8 mouse cellular contexts compared by ENCODE assay signal in genomic region chr15:102721016-102721898, GRCm38 (mm10). TPM values are rescaled to one million over a fixed set of nuclear protein-coding genes. Genes with fewer than 3 reads are reported as not detected.
DNase-seq lines count a peak whose midpoint lies in the region; ATAC-seq and TF ChIP-seq lines count a peak whose summit lies in the region.

No protein-coding gene starts in this region.

- dilution Hi-C loops in CH12.LX (cut with MboI; ENCODE audit: extremely low pct_ligation_motif_present, extremely low pct_unique_long_range_greater_than_20kb, low sequenced_read_pairs) = no loop called here

- H3K4me2 ChIP-seq in heart, embryonic 12.5 days = peak overlapping the region; percentile 86
- peak overlapping the region; percentile 93 for H3K4me2 ChIP-seq in CH12.LX (ENCODE audit: insufficient read depth, low read depth, poor library complexity, severe bottlenecking)
- peak overlapping the region; percentile 72 for H3K4me2 ChIP-seq in forebrain, embryonic 14.5 days (ENCODE audit: low read length)
- H3K4me2 ChIP-seq in liver, embryonic 15.5 days = peak overlapping the region; percentile 73

- WGBS in heart, embryonic 12.5 days = 19% methylated on average over 14 of the region's 14 CpGs
- WGBS in forebrain, embryonic 14.5 days = 21% methylated on average over 14 of the region's 14 CpGs
- WGBS in liver, embryonic 15.5 days (ENCODE audit: insufficient replicate concordance) = 11% methylated on average over 14 of the region's 14 CpGs

- no peak for TF ChIP-seq POLR2A in CH12.LX (IDR thresholded peaks at IDR 0.05; ENCODE audit: low read depth, low read length)

- in situ Hi-C loops in CH12.LX (cut with MboI; ENCODE audit: low pct_ligation_motif_present, low pct_unique_long_range_greater_than_20kb, low sequenced_read_pairs) = no loop called here

- no peak; the same call in 1 of the 2 replicates for ATAC-seq in heart, embryonic 12.5 days (ENCODE audit: insufficient number of reproducible peaks, low FRiP score)
- no peak for ATAC-seq in forebrain, embryonic 14.5 days
- peak; percentile 9 for ATAC-seq in liver, embryonic 15.5 days (ENCODE audit: insufficient read depth)

- H3K27ac ChIP-seq in heart, embryonic 12.5 days (ENCODE audit: poor library complexity, severe bottlenecking) = no peak overlapping the region
- no peak overlapping the region for H3K27ac ChIP-seq in CH12.LX (ENCODE audit: insufficient read depth, low read depth)
- no peak overlapping the region for H3K27ac ChIP-seq in forebrain, embryonic 14.5 days (ENCODE audit: low read depth, low read length)
- H3K27ac ChIP-seq in liver, embryonic 15.5 days (replicated peaks) = peak overlapping the region; percentile 25

- H3K27me3 ChIP-seq in heart, embryonic 12.5 days (replicated peaks) = no peaks in the 10 kb centered on the region; the same call in 1 of the 2 replicates
- H3K27me3 ChIP-seq in CH12.LX (replicated peaks) = peaks cover 10% of the 10 kb centered on the region
- no peaks in the 10 kb centered on the region for H3K27me3 ChIP-seq in forebrain, embryonic 14.5 days (replicated peaks; ENCODE audit: control insufficient read depth, insufficient read depth, low read length)
- H3K27me3 ChIP-seq in liver, embryonic 15.5 days = no peaks in the 10 kb centered on the region

- peak overlapping the region; percentile 74 for H3K4me3 ChIP-seq in heart, embryonic 12.5 days
- peak overlapping the region; percentile 64 to 90 (median 78) for H3K4me3 ChIP-seq in CH12.LX (replicated peaks in 1 of 3; ENCODE audit: low read depth in 2 of 3, low read length in 2 of 3, poor library complexity in 1 of 3)
- peak overlapping the region; percentile 56 for H3K4me3 ChIP-seq in forebrain, embryonic 14.5 days (ENCODE audit: low read depth, low read length)
- H3K4me3 ChIP-seq in liver, embryonic 15.5 days (replicated peaks) = peak overlapping the region; percentile 69

- peaks cover 23% of the 10 kb centered on the region for H3K4me1 ChIP-seq in heart, embryonic 12.5 days (replicated peaks)
- H3K4me1 ChIP-seq in CH12.LX (ENCODE audit: control insufficient read depth in 1 of 2, insufficient read depth in 2 of 2) = peaks cover 5 to 18% of the 10 kb centered on the region in 2 experiments
- peaks cover 7% of the 10 kb centered on the region; the same call in 1 of the 2 replicates for H3K4me1 ChIP-seq in forebrain, embryonic 14.5 days (ENCODE audit: control insufficient read depth, insufficient read depth, low read length)
- peaks cover 20% of the 10 kb centered on the region for H3K4me1 ChIP-seq in liver, embryonic 15.5 days (replicated peaks)

- DNase-seq in heart, postnatal 25 days (ENCODE audit: low spot score) = no peak
- DNase-seq in CH12.LX (ENCODE audit: extremely low read depth) = no peak
- no peak for DNase-seq in forebrain, embryonic 14.5 days (ENCODE audit: low spot score)
- DNase-seq in thymus, postnatal 0 days (ENCODE audit: low spot score) = peak; percentile 69
- no peak for DNase-seq in layer of hippocampus, adult 9-11 months
- no peak for DNase-seq in MN1 (ENCODE audit: low spot score)

- no peak for TF ChIP-seq CTCF in CH12.LX (conservative IDR thresholded peaks at IDR 0.05 in 1 of 2, IDR thresholded peaks at IDR 0.05 in 1 of 2; ENCODE audit: low read depth in 2 of 2, low read length in 2 of 2)

- no peak for TF ChIP-seq EP300 in CH12.LX (IDR thresholded peaks at IDR 0.05; ENCODE audit: low read length)

- no peaks in the 10 kb centered on the region for H3K9me3 ChIP-seq in heart, embryonic 12.5 days (replicated peaks)
- H3K9me3 ChIP-seq in CH12.LX (replicated peaks; ENCODE audit: low read length) = peaks cover 2% of the 10 kb centered on the region
- H3K9me3 ChIP-seq in forebrain, embryonic 14.5 days (replicated peaks; ENCODE audit: control insufficient read depth, low read length) = no peaks in the 10 kb centered on the region
- no peaks in the 10 kb centered on the region for H3K9me3 ChIP-seq in liver, embryonic 15.5 days (replicated peaks)

- H3K36me3 ChIP-seq in heart, embryonic 12.5 days = peaks cover 25% of the 10 kb centered on the region
- H3K36me3 ChIP-seq in CH12.LX (replicated peaks in 1 of 2; ENCODE audit: control insufficient read depth in 1 of 2, insufficient read depth in 1 of 2, low read length in 1 of 2) = peaks cover 6 to 18% of the 10 kb centered on the region in 2 experiments
- peaks cover 33% of the 10 kb centered on the region for H3K36me3 ChIP-seq in forebrain, embryonic 14.5 days (ENCODE audit: control insufficient read depth, insufficient read depth, low read length)
- H3K36me3 ChIP-seq in liver, embryonic 15.5 days (replicated peaks) = no peaks in the 10 kb centered on the region

- no peaks in the 10 kb centered on the region for H3K79me2 ChIP-seq in CH12.LX (replicated peaks; ENCODE audit: control insufficient read depth, extremely low read depth, insufficient read depth, poor library complexity, severe bottlenecking)

- intact Hi-C loops in heart, postnatal 25 days (cut with DNase I) = no loop called here

- peak overlapping the region; percentile 72 for H3K9ac ChIP-seq in heart, embryonic 12.5 days
- peak overlapping the region; percentile 72 for H3K9ac ChIP-seq in CH12.LX (ENCODE audit: insufficient read depth, low read depth)
- peak overlapping the region; percentile 76 for H3K9ac ChIP-seq in forebrain, embryonic 14.5 days (ENCODE audit: low read length)
- peak overlapping the region; percentile 66 for H3K9ac ChIP-seq in liver, embryonic 15.5 days

- TF ChIP-seq RAD21 in CH12.LX (IDR thresholded peaks at IDR 0.05; ENCODE audit: low read depth, low read length) = no peak

TF ChIP-seq in CH12.LX, 34 proteins besides CTCF, POLR2A, EP300 and RAD21:
- no peak for TF ChIP-seq MEF2A (IDR thresholded peaks at IDR 0.05; ENCODE audit: borderline replicate concordance, low read depth, low read length)
- TF ChIP-seq POLR2AphosphoS2 (IDR thresholded peaks at IDR 0.05; ENCODE audit: low read depth, low read length) = no peak
- no peak for TF ChIP-seq IRF4 (IDR thresholded peaks at IDR 0.05; ENCODE audit: low read depth, low read length)
- 0 out of 2 replicates have a peak, but pooled peaks have one; percentile 39 for TF ChIP-seq MAX (IDR thresholded peaks at IDR 0.05; ENCODE audit: low read length)
- TF ChIP-seq TCF12 (IDR thresholded peaks at IDR 0.05; ENCODE audit: low read depth, low read length) = no peak
- TF ChIP-seq SMC3 (IDR thresholded peaks at IDR 0.05; ENCODE audit: low read depth, low read length) = no peak
- TF ChIP-seq ZNF384 (IDR thresholded peaks at IDR 0.05; ENCODE audit: low read depth, low read length) = no peak
- TF ChIP-seq PAX5 (IDR thresholded peaks at IDR 0.05; ENCODE audit: low read length) = no peak
- TF ChIP-seq MYC (IDR thresholded peaks at IDR 0.05; ENCODE audit: low read depth, low read length) = no peak
- TF ChIP-seq UBTF (IDR thresholded peaks at IDR 0.05; ENCODE audit: low read depth, low read length) = no peak
- TF ChIP-seq SIN3A (IDR thresholded peaks at IDR 0.05; ENCODE audit: low read length) = no peak
- TF ChIP-seq ETS1 (conservative IDR thresholded peaks at IDR 0.05; ENCODE audit: low read depth, low read length) = no peak
- TF ChIP-seq NELFE (IDR thresholded peaks at IDR 0.05; ENCODE audit: low read depth, low read length) = no peak
- no peak for TF ChIP-seq KAT2A (IDR thresholded peaks at IDR 0.05; ENCODE audit: insufficient replicate concordance, low read length)
- TF ChIP-seq USF1 (IDR thresholded peaks at IDR 0.05; ENCODE audit: low read depth, low read length) = peak; percentile 27; the same call in 1 of the 2 replicates
- no peak for TF ChIP-seq JUN (IDR thresholded peaks at IDR 0.05; ENCODE audit: insufficient read depth, low read depth, low read length)
- no peak for TF ChIP-seq CHD2 (IDR thresholded peaks at IDR 0.05; ENCODE audit: low read length)
- TF ChIP-seq BHLHE40 (IDR thresholded peaks at IDR 0.05; ENCODE audit: low read depth, low read length) = 0 out of 2 replicates have a peak, but pooled peaks have one; percentile 4
- no peak for TF ChIP-seq RCOR1 (conservative IDR thresholded peaks at IDR 0.05; ENCODE audit: low read depth, low read length)
- TF ChIP-seq ZKSCAN1 (IDR thresholded peaks at IDR 0.05; ENCODE audit: borderline replicate concordance, low read depth, low read length) = no peak
- no peak for TF ChIP-seq MAZ (IDR thresholded peaks at IDR 0.05; ENCODE audit: low read depth, low read length)
- TF ChIP-seq HCFC1 (IDR thresholded peaks at IDR 0.05; ENCODE audit: low read depth, low read length) = no peak
- TF ChIP-seq NRF1 (IDR thresholded peaks at IDR 0.05; ENCODE audit: low read depth, low read length) = no peak
- TF ChIP-seq ELF1 (IDR thresholded peaks at IDR 0.05; ENCODE audit: low read depth, low read length) = no peak
- TF ChIP-seq MXI1 (IDR thresholded peaks at IDR 0.05; ENCODE audit: low read depth, low read length) = no peak; the same call in 1 of the 2 replicates

RNA-seq across cellular contexts. Expression of gene Calcoco1, which starts 0.7 kb away (rescaled TPM):
- polyA plus RNA-seq in heart, embryonic 12.5 days (2016; fragmentation: Nextera tagmentation; extraction: Ambion mirVana) = 55.1 and 55.3 TPM in 2 replicates
- 100 to 1,000 TPM in 1 of 2 experiments, 10 to 100 TPM in 1; 93.5 to 106 TPM for total RNA-seq in heart, postnatal 25 days (2021)
- total RNA-seq in CH12.LX (2012; rRNA removed) (2.7 and 8.5 TPM in 2 replicates), CH12.LX (2014; rRNA removed) (3.6 and 4.5 TPM in 2 replicates)
- 7.6 and 9.7 TPM in 2 replicates for polyA plus RNA-seq in CH12.LX (2012; ENCODE audit: insufficient read length, low read depth)
- polyA plus RNA-seq in forebrain, embryonic 14.5 days (2014; fragmentation: Nextera tagmentation; extraction: Ambion mirVana) = 48.2 and 61.2 TPM in 2 replicates
- polyA plus RNA-seq in liver, embryonic 15.5 days (2015; fragmentation: Nextera tagmentation; extraction: Ambion mirVana) = 12.8 and 14.5 TPM in 2 replicates
- 55.9 and 58.4 TPM in 2 replicates for polyA plus RNA-seq in thymus, postnatal 0 days (2015; fragmentation: Nextera tagmentation; extraction: Ambion mirVana)

RNA-seq across cellular contexts. Expression of gene Atp5g2, which starts 49.1 kb away (rescaled TPM):
- 73.0 and 88.2 TPM in 2 replicates for polyA plus RNA-seq in heart, embryonic 12.5 days (2016; fragmentation: Nextera tagmentation; extraction: Ambion mirVana)
- total RNA-seq in heart, postnatal 25 days (2021) = 10 to 100 TPM; 38.9 to 50.4 TPM
- total RNA-seq in CH12.LX (2012; rRNA removed) (571 and 589 TPM in 2 replicates), CH12.LX (2014; rRNA removed) (281 and 297 TPM in 2 replicates)
- polyA plus RNA-seq in CH12.LX (2012; ENCODE audit: insufficient read length, low read depth) = 33.9 and 35.0 TPM in 2 replicates
- 62.4 and 88.3 TPM in 2 replicates for polyA plus RNA-seq in forebrain, embryonic 14.5 days (2014; fragmentation: Nextera tagmentation; extraction: Ambion mirVana)
- polyA plus RNA-seq in liver, embryonic 15.5 days (2015; fragmentation: Nextera tagmentation; extraction: Ambion mirVana) = 26.9 and 29.4 TPM in 2 replicates
- polyA plus RNA-seq in thymus, postnatal 0 days (2015; fragmentation: Nextera tagmentation; extraction: Ambion mirVana) = 76.9 and 85.0 TPM in 2 replicates
